Mouse (Mus musculus): ENCODE results near the gene Trim26. TPM values are rescaled to one million over a fixed set of nuclear protein-coding genes. Genes with fewer than 3 reads are reported as not detected.
A peak's percentile ranks its signal among the peaks of the same experiment; 100 is the strongest.

Gene Trim26
- total and polyA plus RNA-seq, 3 experiments, result 17.0 to 19.3 (median 19.1) TPM

GRCm38 (mm10) chr17:36835591-36836426, 1.1 kb upstream of the Trim26 start:
- Histone ChIP-seq H3K9ac (ENCODE audit: low read depth, low read length) (no peak overlapping the region), H3K79me2 (replicated peaks; ENCODE audit: control insufficient read depth, insufficient read depth, low read length) (0 out of 2 replicates have a peak, but pooled peaks cover 2% of the 10 kb centered on the region), H3K27me3 (ENCODE audit: control insufficient read depth, insufficient read depth, low read length) (no peaks in the 10 kb centered on the region), H3K27ac (peak overlapping the region; percentile 93), H3K4me3 (peak overlapping the region; percentile 86), H3K36me3 (ENCODE audit: control insufficient read depth, insufficient read depth, low read length) (0 out of 2 replicates have a peak, but pooled peaks cover 5% of the 10 kb centered on the region), H3K4me1 (ENCODE audit: control insufficient read depth, insufficient read depth, low read length) (0 out of 2 replicates have a peak, but pooled peaks cover 1% of the 10 kb centered on the region)
- intact Hi-C loops (cut with DNase I), result loop anchor here (2.0 to 5.0 kb wide), 2 partner anchors 123 to 211 kb away; partner anchors contain the start of genes Gabbr1, Znrd1 and Znrd1as
- DNase-seq, result peak; percentile 64 to 71
- TF ChIP-seq EP300 (IDR thresholded peaks at IDR 0.05; ENCODE audit: insufficient read depth, low read depth, low read length) (no peak), CTCF (IDR thresholded peaks at IDR 0.05) (peak; percentile 69), POLR2A (IDR thresholded peaks at IDR 0.05; ENCODE audit: insufficient read depth, low read depth, low read length) (no peak)
- 35% methylated on average over 12 of the region's 12 CpGs for WGBS

- WGBS, result 16% methylated on average over 3 of the region's 3 CpGs
Observed at GRCm38 (mm10) chr17:36836427-36836812, 514 bp upstream of the Trim26 start.

GRCm38 (mm10) chr17:36839001-36839400, 2.1 kb downstream of the Trim26 start:
- WGBS, result 71% methylated on average over 5 of the region's 5 CpGs
- H3K79me2 ChIP-seq (replicated peaks; ENCODE audit: control insufficient read depth, insufficient read depth, low read length), result 0 out of 2 replicates have a peak, but pooled peaks cover 4% of the 10 kb centered on the region
- H3K27me3 ChIP-seq (ENCODE audit: control insufficient read depth, insufficient read depth, low read length), result no peaks in the 10 kb centered on the region
- no peak overlapping the region for H3K4me3 ChIP-seq
- peaks cover 5% of the 10 kb centered on the region; the same call in 1 of the 2 replicates for H3K36me3 ChIP-seq (ENCODE audit: control insufficient read depth, insufficient read depth, low read length)
- no peak for TF ChIP-seq CTCF (IDR thresholded peaks at IDR 0.05)
- no peak for TF ChIP-seq POLR2A (IDR thresholded peaks at IDR 0.05; ENCODE audit: insufficient read depth, low read depth, low read length)
- TF ChIP-seq EP300 (IDR thresholded peaks at IDR 0.05; ENCODE audit: insufficient read depth, low read depth, low read length), result no peak
- no peak for DNase-seq
- no peak overlapping the region for H3K27ac ChIP-seq
- no peak overlapping the region for H3K9ac ChIP-seq (ENCODE audit: low read depth, low read length)
- H3K4me1 ChIP-seq (ENCODE audit: control insufficient read depth, insufficient read depth, low read length), result peaks cover 3% of the 10 kb centered on the region; the same call in 1 of the 2 replicates
- intact Hi-C loops (cut with DNase I), result loop anchor here (5.0 kb wide), 1 partner anchor 208 kb away; the partner anchor contains the start of gene Gabbr1

More at GRCm38 (mm10) chr17:36836427-36836812, 514 bp upstream of the Trim26 start:
- no peak for TF ChIP-seq CTCF (IDR thresholded peaks at IDR 0.05)
- TF ChIP-seq POLR2A (IDR thresholded peaks at IDR 0.05; ENCODE audit: insufficient read depth, low read depth, low read length), result no peak
- TF ChIP-seq EP300 (IDR thresholded peaks at IDR 0.05; ENCODE audit: insufficient read depth, low read depth, low read length), result no peak
- Histone ChIP-seq H3K9ac (ENCODE audit: low read depth, low read length) (peak overlapping the region; percentile 66), H3K4me1 (ENCODE audit: control insufficient read depth, insufficient read depth, low read length) (0 out of 2 replicates have a peak, but pooled peaks cover 1% of the 10 kb centered on the region), H3K27me3 (ENCODE audit: control insufficient read depth, insufficient read depth, low read length) (no peaks in the 10 kb centered on the region), H3K36me3 (ENCODE audit: control insufficient read depth, insufficient read depth, low read length) (0 out of 2 replicates have a peak, but pooled peaks cover 5% of the 10 kb centered on the region), H3K4me3 (peak overlapping the region; percentile 86), H3K79me2 (replicated peaks; ENCODE audit: control insufficient read depth, insufficient read depth, low read length) (0 out of 2 replicates have a peak, but pooled peaks cover 2% of the 10 kb centered on the region), H3K27ac (peak overlapping the region; percentile 93)
- intact Hi-C loops (cut with DNase I), result loop anchor here (2.0 to 5.0 kb wide), 2 partner anchors 122 to 211 kb away; partner anchors contain the start of genes Gabbr1, Znrd1 and Znrd1as
- DNase-seq, result no peak

GRCm38 (mm10) chr17:36839931-36840330, 3.0 kb downstream of the Trim26 start:
- intact Hi-C loops (cut with DNase I), result loop anchor here (5.0 kb wide), 1 partner anchor 207 kb away; the partner anchor contains the start of gene Gabbr1
- no peak for TF ChIP-seq CTCF (IDR thresholded peaks at IDR 0.05)
- TF ChIP-seq POLR2A (IDR thresholded peaks at IDR 0.05; ENCODE audit: insufficient read depth, low read depth, low read length), result no peak
- Histone ChIP-seq H3K27me3 (ENCODE audit: control insufficient read depth, insufficient read depth, low read length) (no peaks in the 10 kb centered on the region), H3K9ac (ENCODE audit: low read depth, low read length) (no peak overlapping the region), H3K36me3 (ENCODE audit: control insufficient read depth, insufficient read depth, low read length) (peaks cover 5% of the 10 kb centered on the region; the same call in 1 of the 2 replicates), H3K27ac (no peak overlapping the region), H3K4me1 (ENCODE audit: control insufficient read depth, insufficient read depth, low read length) (peaks cover 10% of the 10 kb centered on the region), H3K79me2 (replicated peaks; ENCODE audit: control insufficient read depth, insufficient read depth, low read length) (0 out of 2 replicates have a peak, but pooled peaks cover 4% of the 10 kb centered on the region), H3K4me3 (no peak overlapping the region)
- no peak for DNase-seq
- 81% methylated on average over 3 of the region's 3 CpGs for WGBS

- no peak overlapping the region for H3K9ac ChIP-seq (ENCODE audit: low read depth, low read length)
- TF ChIP-seq EP300 (IDR thresholded peaks at IDR 0.05; ENCODE audit: insufficient read depth, low read depth, low read length), result no peak
- TF ChIP-seq CTCF (IDR thresholded peaks at IDR 0.05), result no peak
- no peak for TF ChIP-seq POLR2A (IDR thresholded peaks at IDR 0.05; ENCODE audit: insufficient read depth, low read depth, low read length)
- H3K4me1 ChIP-seq (ENCODE audit: control insufficient read depth, insufficient read depth, low read length), result peaks cover 10% of the 10 kb centered on the region
- H3K4me3 ChIP-seq, result no peak overlapping the region
- no peaks in the 10 kb centered on the region for H3K27me3 ChIP-seq (ENCODE audit: control insufficient read depth, insufficient read depth, low read length)
- H3K36me3 ChIP-seq (ENCODE audit: control insufficient read depth, insufficient read depth, low read length), result peaks cover 5% of the 10 kb centered on the region; the same call in 1 of the 2 replicates
- DNase-seq, result no peak
- H3K27ac ChIP-seq, result no peak overlapping the region
- 0 out of 2 replicates have a peak, but pooled peaks cover 4% of the 10 kb centered on the region for H3K79me2 ChIP-seq (replicated peaks; ENCODE audit: control insufficient read depth, insufficient read depth, low read length)
- intact Hi-C loops (cut with DNase I), result no loop called here
Observed at GRCm38 (mm10) chr17:36840961-36841445, 4.1 kb downstream of the Trim26 start.

Data from heart, adult 2 months (tissue).